Mouse (Mus musculus) Patski (cell line): ENCODE results near the gene BC049715. TPM values are rescaled to one million over a fixed set of nuclear protein-coding genes. Genes with fewer than 3 reads are reported as not detected.
A peak's percentile ranks its signal among the peaks of the same experiment; 100 is the strongest.

Source experiments
- ATAC-seq: fragments of 100-300 bp; one replicate; pipeline ENCODE4 v1.8.0; 2021
- CTCF ChIA-PET: fragments of 350-600 bp; sonication (Branson Sonifier 250); formaldehyde crosslinking; loops from one replicate; lab custom pipeline; 2022; ENCODE audit warnings: inconsistent platforms; lab: Charles Lee
- POLR2A ChIA-PET: fragments of 350-600 bp; sonication (Branson Sonifier 250); formaldehyde crosslinking; loops from one replicate; lab custom pipeline; 2022; ENCODE audit warnings: antibody characterized with exemption, inconsistent platforms; lab: Charles Lee
- DNase-seq: peaks from one replicate; pipeline ENCODE4 v3.0.0-alpha.2; 2011; ENCODE audit warnings: low read depth, low spot score
- H3K27me3 ChIP-seq: fragments of 371-371 bp; one replicate; pipeline ENCODE4 v1.5.1; 2021
- CTCF ChIP-seq: fragments of 100-300 bp; IDR thresholded peaks from one replicate; pipeline ENCODE4 v1.5.1; 2021
- in situ Hi-C: fragments of 300-500 bp; cut with MboI; formaldehyde crosslinking; loops from 3 replicates; pipeline ENCODE4 v1.11.1; 2018; ENCODE audit warnings: low pct_unique_long_range_greater_than_20kb, mixed read lengths
- polyA plus RNA-seq: library from polyadenylated mRNA; unstranded; gene quantifications from one replicate; pipeline ENCODE4 v1.2.3, GENCODE M21; 2021

The BC049715 gene
- polyA plus RNA-seq, 1 experiment from 2014 or later: 1.1 TPM

GRCm38 (mm10) chr6:136857186-136857872 is 29.9 kb downstream of the BC049715 start, which contains the start of gene Art4:
Art4 (minus strand) TSS chr6:136857733.
- TF ChIP-seq CTCF: no peak
- CTCF ChIA-PET: interaction anchor here (1.2 to 1.7 kb wide), 3 partner anchors 8 to 102 kb away, joined by 3 to 5 read pairs (median 3); no protein-coding TSS in a partner anchor
- in situ Hi-C loops: loop anchor here (10.0 kb wide), 1 partner anchor 317 kb away; the partner anchor contains the start of gene Rerg
- H3K27me3 ChIP-seq: no peaks in the 10 kb centered on the region
- ATAC-seq (no peak), DNase-seq (no peak)
- POLR2A ChIA-PET: interaction anchor here (0.5 kb wide), 1 partner anchor 190 kb away, joined by 5 read pairs; no protein-coding TSS in a partner anchor

DNA sequence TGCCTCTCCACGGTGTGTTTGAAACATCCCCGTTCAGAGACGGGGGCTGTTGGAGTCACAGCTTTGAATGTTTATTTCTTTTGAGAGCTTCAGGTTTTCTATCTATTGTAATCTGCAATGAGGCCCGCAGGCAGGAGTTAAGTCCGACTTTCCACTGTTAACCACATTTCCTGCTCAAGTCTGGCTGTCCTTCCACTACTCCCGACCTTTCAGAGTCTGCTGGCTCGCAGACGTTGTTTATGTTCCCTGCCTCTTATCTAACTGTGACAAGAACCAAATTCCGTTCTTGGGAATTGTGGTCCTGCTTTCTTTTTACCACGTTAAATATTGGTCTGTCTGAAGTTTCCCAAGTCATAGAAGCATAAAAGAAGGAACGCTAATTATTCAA is 30.4 kb downstream of the BC049715 start:
- CTCF ChIA-PET: no interaction called here
- DNase-seq (no peak), ATAC-seq (no peak)
- no peak for TF ChIP-seq CTCF
- POLR2A ChIA-PET: no interaction called here
- in situ Hi-C loops: loop anchor here (10.0 kb wide), 1 partner anchor 317 kb away; the partner anchor contains the start of gene Rerg
- no peaks in the 10 kb centered on the region for H3K27me3 ChIP-seq

- ChIA-PET CTCF (interaction anchor here (4.3 kb wide), 1 partner anchor 111 kb away, joined by 35 read pairs; no protein-coding TSS in a partner anchor), POLR2A (no interaction called here)
- no peak for ATAC-seq
- no peak for TF ChIP-seq CTCF
- in situ Hi-C loops: loop anchor here (10.0 kb wide), 1 partner anchor 316 kb away; the partner anchor contains the start of gene Rerg
- H3K27me3 ChIP-seq: no peaks in the 10 kb centered on the region
- no peak for DNase-seq
These were observed 31.0 kb downstream of the BC049715 start for GRCm38 (mm10) chr6:136858420-136858819.

DNA sequence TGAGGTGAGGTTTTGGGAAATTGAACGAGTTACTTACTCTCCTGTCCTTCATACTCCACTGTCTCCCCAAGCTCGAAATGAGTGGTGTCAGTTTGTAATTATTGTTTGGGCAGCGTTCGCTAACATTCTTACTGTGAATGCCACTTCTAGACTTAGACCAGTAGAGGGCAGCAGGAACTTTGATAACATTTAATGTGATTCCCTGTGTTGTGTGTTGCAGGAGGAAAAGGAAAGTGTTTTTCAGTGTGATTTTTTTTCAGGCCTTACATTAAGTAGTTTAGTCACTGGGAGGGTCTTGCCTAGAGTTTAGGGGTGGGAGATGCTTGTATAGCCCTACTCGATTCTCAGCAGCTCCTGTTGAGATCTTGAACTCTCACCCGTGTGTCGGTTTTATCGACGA is 33.6 kb downstream of the BC049715 start:
- no peaks in the 10 kb centered on the region for H3K27me3 ChIP-seq
- TF ChIP-seq CTCF: peak; percentile 57
- DNase-seq: peak; percentile 19
- ChIA-PET POLR2A (no interaction called here), CTCF (interaction anchor here (0.8 to 4.3 kb wide), 15 partner anchors 10 to 129 kb away, joined by 3 to 35 read pairs (median 4); partner anchors contain the start of genes Erp27, Hist4h4 and Pde6h)
- in situ Hi-C loops: loop anchor here (5.0 kb wide), 1 partner anchor 106 kb away; no protein-coding TSS in a partner anchor
- ATAC-seq: no peak

DNA sequence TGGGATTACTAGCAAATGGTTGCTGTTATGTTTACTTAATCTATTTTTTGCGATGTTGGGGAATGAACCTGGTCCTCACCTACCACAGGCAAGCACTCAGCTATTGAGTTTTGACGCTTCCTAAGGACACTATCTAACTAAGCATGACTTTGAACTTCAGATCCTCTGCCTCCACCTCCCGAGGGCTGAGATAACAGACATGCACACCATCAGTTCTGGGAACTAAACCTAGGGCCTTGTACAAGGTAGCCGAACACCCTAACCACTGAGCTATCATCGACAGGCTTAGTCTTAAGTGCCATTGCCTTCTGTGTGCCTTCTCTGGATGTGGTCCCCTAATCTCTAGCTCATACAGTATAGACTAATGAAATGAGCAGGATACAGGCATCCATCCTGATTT is 37.9 kb downstream of the BC049715 start:
- in situ Hi-C loops: no loop called here
- TF ChIP-seq CTCF: no peak
- H3K27me3 ChIP-seq: no peaks in the 10 kb centered on the region
- ChIA-PET CTCF (interaction anchor here (1.0 to 2.0 kb wide), 5 partner anchors 9 to 104 kb away, joined by 4 to 8 read pairs (median 6); no protein-coding TSS in a partner anchor), POLR2A (no interaction called here)
- no peak for DNase-seq
- ATAC-seq: no peak

- no peaks in the 10 kb centered on the region for H3K27me3 ChIP-seq
- POLR2A ChIA-PET: interaction anchor here (1.0 kb wide), 1 partner anchor 11 kb away, joined by 4 read pairs; no protein-coding TSS in a partner anchor
- in situ Hi-C loops: no loop called here
- TF ChIP-seq CTCF: no peak
- DNase-seq (no peak), ATAC-seq (no peak)
- CTCF ChIA-PET: interaction anchor here (1.3 to 2.0 kb wide), 5 partner anchors 8 to 103 kb away, joined by 3 to 8 read pairs (median 6); no protein-coding TSS in a partner anchor
These were observed 38.7 kb downstream of the BC049715 start for GRCm38 (mm10) chr6:136866150-136866549.

DNA sequence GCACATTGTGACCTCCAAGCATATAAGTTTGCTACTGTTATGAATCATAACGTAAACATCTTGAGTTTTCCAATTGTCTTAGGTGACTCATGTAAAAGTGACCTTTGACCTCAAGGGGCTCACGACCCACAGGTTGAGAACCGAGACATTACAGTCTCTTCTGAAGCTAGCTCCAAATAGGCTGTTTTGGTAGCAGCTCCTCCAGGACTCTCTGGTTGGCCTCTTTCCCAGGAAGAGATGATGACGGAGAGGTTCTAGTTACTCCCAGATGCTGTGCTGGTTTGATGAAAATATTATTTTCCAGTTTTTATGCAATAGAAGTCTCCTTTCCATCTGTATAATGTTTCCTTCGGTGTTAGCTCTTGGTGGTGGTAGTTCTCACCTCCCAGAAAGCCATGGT is 41.5 kb downstream of the BC049715 start:
- TF ChIP-seq CTCF: no peak
- in situ Hi-C loops: no loop called here
- CTCF ChIA-PET: interaction anchor here (1.0 kb wide), 1 partner anchor 22 kb away, joined by 3 read pairs; no protein-coding TSS in a partner anchor
- H3K27me3 ChIP-seq: no peaks in the 10 kb centered on the region
- POLR2A ChIA-PET: no interaction called here
- ATAC-seq: no peak
- DNase-seq: no peak

DNA sequence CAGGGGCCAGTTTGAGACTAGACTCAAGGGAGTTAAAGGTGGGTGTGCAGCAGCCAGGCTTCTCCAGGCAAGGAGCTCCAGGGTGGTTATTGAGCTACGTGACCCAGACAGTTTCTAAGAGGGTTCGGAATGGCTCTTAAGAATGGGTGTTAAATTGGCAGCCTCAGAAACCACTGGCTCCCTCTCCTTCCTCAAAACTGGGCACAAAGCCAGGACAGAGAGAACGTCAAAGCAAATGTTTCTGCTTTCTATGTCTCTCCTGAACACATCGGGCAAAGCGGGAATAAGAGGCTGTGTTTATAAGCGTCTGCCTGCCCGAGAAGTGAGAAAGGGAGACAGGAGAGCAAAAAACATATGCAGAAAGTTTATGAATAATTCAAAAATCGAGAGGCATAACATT is 47.2 kb downstream of the BC049715 start:
- H3K27me3 ChIP-seq: no peaks in the 10 kb centered on the region
- in situ Hi-C loops: no loop called here
- ChIA-PET CTCF (interaction anchor here (1.2 to 2.2 kb wide), 2 partner anchors 9 to 26 kb away, joined by 3 to 6 read pairs; no protein-coding TSS in a partner anchor), POLR2A (no interaction called here)
- no peak for ATAC-seq
- DNase-seq: no peak
- TF ChIP-seq CTCF: no peak

DNA sequence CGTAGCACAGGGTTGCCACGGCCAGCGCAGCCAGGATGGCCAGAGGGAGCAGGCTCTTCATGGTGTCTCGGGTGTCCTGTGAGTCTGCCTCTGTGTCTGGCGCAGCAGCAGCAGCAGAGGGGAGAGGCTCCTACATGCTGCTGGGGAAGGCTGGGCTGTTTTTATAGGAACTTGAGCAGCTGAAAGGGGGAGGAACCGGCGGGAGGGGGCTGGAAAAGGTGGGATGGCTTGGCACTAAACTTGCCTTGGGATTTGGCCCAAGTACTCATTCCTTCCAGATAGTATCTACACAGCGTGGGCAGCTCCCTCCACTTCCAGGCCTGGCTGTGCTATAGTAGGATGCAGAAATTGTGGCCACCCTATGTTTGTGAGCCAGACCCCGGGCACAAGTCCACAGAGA is 48.2 kb downstream of the BC049715 start, which contains the start of gene Mgp:
Gene Mgp (minus strand): TSS at position 154 of the 400 bp plus-strand sequence.
- in situ Hi-C loops: loop anchor here (5.0 kb wide), 1 partner anchor 42 kb away; no protein-coding TSS in a partner anchor
- no peak for DNase-seq
- TF ChIP-seq CTCF: no peak
- no peaks in the 10 kb centered on the region for H3K27me3 ChIP-seq
- POLR2A ChIA-PET: no interaction called here
- CTCF ChIA-PET: interaction anchor here (1.2 to 2.2 kb wide), 2 partner anchors 8 to 11 kb away, joined by 6 read pairs; no protein-coding TSS in a partner anchor
- ATAC-seq: no peak

DNA sequence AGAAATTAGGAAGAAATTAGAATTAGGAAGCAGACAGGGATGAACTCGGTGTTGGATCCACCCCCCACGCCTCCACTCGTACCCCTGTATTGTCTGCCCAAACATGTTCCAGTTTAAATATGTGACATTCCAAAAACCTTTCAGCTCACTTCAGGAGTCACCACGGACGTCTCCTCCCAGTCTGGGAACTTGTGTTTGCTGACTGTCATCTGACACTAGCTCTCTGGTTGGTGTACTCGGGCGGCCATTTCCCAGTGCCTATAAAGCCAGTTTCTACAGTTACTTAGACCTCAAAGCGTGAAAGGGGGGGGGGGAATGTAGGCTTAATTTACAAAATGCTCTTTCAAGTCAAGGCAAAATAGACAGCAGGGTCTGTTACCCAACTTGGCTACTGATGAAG is 54.3 kb downstream of the BC049715 start:
- TF ChIP-seq CTCF: no peak
- no peak for ATAC-seq
- no peak for DNase-seq
- ChIA-PET POLR2A (no interaction called here), CTCF (interaction anchor here (0.8 to 1.2 kb wide), 2 partner anchors 40 to 87 kb away, joined by 3 read pairs; no protein-coding TSS in a partner anchor)
- no peaks in the 10 kb centered on the region for H3K27me3 ChIP-seq
- in situ Hi-C loops: no loop called here
